Mouse (Mus musculus): ENCODE data around the gene Fam111a.

Gene Fam111a

DNA sequence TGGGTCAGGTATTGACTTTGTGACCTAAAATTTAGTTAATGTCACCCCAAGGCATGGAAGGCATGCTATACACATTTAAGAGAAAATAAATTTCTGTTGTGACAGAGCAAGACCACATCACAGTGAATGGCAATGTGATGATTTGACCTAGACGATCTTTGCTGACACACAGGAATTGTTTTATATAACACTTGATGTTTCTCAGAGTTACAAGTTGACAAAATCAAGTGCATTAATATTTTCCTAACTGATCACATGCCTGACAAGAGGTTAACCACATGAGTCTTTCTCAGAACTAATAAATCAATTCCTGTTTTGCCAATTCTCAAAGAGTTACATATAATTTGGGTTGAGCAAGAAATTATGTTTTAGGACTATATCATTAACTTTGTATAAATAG lies 68.1 kb downstream of the Fam111a start:
- DNase-seq (ENCODE audit: low spot score in 2 of 2), result no peak

- no peak for DNase-seq (ENCODE audit: low spot score in 2 of 2)
Measured at GRCm38 (mm10) chr19:12633176-12633575, 87.6 kb downstream of the Fam111a start, which contains the start of gene Glyat. TSS of gene Glyat (plus strand) at chr19:12633308.

- DNase-seq (ENCODE audit: low spot score in 2 of 2), result no peak
Measured at GRCm38 (mm10) chr19:12634259-12634658, 88.7 kb downstream of the Fam111a start.

DNA sequence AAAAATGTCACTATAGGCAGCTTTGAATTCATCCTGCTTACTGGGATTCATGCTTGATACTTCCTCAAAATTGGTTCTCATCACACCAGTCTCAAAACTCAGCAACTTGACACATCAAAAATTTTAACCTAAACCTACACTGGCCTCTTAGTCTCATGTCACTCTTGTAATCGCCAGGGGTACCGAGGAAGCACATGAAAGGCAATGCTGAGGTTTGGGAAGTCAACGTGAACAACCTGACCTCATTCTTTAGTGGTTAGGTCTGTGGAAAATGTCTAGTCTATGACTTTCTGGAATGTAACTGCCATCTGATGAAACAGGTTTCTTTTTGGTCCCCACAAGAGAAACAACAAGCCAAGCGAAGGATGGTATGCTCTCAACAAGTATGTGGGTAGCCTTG lies 89.4 kb downstream of the Fam111a start:
- no peak for DNase-seq (ENCODE audit: low spot score in 2 of 2)

- DNase-seq (ENCODE audit: low spot score in 2 of 2), result no peak
Measured at GRCm38 (mm10) chr19:12636863-12637262, 91.3 kb downstream of the Fam111a start.

DNA sequence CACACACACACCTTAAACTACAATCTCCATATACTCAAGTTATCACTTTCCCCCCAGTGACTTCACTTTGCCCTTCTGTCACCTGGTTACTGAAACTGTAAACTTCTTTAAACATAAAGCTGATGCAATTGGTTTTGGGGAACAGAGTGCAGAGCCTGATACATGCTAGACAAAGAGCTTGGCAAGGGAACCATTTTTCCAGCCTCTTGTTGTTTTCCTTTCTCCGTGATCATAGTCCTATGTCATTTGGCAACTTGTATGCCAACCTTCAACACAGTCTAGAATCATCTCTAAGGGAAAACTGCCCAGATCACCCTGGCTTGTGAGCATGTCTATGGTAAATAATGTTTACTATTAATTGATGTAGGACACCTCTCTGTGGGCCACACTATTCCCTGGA lies 92.5 kb downstream of the Fam111a start:
- DNase-seq (ENCODE audit: low spot score in 2 of 2), result no peak
